Mouse (Mus musculus): Measurements from ENCODE around the gene Gm7903. TPM values are rescaled to one million over a fixed set of nuclear protein-coding genes. Genes with fewer than 3 reads are reported as not detected.

Gm7903 gene
- polyA plus RNA-seq (2015; fragmentation: Nextera tagmentation; extraction: Ambion mirVana), result not detected in 2 replicates

GRCm38 (mm10) chrX:135433535-135433934 lies at the start of gene Gm7903:
Gene Gm7903 (plus strand): TSS chrX:135433835.

Other genes starting within 250 kb of the Gm7903 start
- gene Tceal6, start 223.1 kb upstream of the Gm7903 start, polyA plus RNA-seq (2015; fragmentation: Nextera tagmentation; extraction: Ambion mirVana), result 0.23 TPM in 1 of 2 replicates, not detected in the other
- not detected in 2 replicates for gene Pramel3, start 131.5 kb upstream of the Gm7903 start, polyA plus RNA-seq (2015; fragmentation: Nextera tagmentation; extraction: Ambion mirVana)
- gene Gm5128, start 60.6 kb upstream of the Gm7903 start, polyA plus RNA-seq (2015; fragmentation: Nextera tagmentation; extraction: Ambion mirVana), result not detected in 2 replicates
- gene AV320801, start 60.8 kb downstream of the Gm7903 start, polyA plus RNA-seq (2015; fragmentation: Nextera tagmentation; extraction: Ambion mirVana), result not detected in 2 replicates
- 0.12 and 0.19 TPM in 2 replicates for gene Nxf7, start 164.9 kb downstream of the Gm7903 start, polyA plus RNA-seq (2015; fragmentation: Nextera tagmentation; extraction: Ambion mirVana)
- gene Prame, start 193.9 kb downstream of the Gm7903 start, polyA plus RNA-seq (2015; fragmentation: Nextera tagmentation; extraction: Ambion mirVana), result not detected in 2 replicates

All from urinary bladder, postnatal 0 days (tissue).